Mouse (Mus musculus) spleen, adult 12 weeks (tissue): ENCODE results near the gene Lrpprc.
"Not testable (repeated sequence)": the region's sequence is repeated elsewhere in the genome, so short reads cannot be mapped to it uniquely, and the experiment has no call there.

Experiments
- DNase-seq: peaks from one replicate; pipeline ENCODE4 v3.0.0; 2022; ENCODE audit warnings: low spot score

Gene Lrpprc

DNA sequence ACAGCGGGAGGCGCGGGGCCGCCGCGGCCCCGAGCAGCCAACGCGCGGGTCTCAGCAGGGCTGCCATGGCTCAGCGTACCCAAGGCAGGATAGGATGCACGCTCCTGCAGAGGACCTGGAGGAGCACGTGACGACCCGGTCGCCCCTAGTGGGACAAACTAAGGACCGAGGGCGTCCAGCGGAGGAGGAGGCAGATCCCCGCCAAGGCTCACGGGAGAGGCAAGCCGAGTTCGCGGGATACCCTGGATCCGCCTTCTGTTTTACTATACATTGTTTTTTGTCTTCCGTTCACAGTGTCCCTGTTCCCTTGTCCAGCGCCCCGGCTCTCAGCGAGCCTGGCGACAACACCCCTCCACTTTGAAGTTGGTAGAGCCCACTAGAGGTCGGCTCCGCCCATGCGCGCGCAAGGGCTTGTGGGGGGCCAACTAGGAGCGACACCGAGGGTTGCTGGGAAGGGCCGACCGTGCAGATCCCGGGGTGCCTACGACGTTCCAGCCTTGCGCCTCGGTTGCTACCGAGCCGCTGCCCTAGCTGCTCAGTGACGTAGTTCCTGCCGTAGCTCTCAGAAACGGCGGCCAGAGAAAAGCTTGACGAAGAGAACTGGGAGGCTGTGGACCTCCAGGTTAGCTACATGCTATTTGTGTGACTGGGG, at the start of gene Lrpprc:
Gene Lrpprc (minus strand): TSS at position 343 of the 652 bp plus-strand sequence.
- DNase-seq, result peak; percentile 94

- DNase-seq, result peak; percentile 38
Measured at GRCm38 (mm10) chr17:84837780-84838179, 47.2 kb upstream of the Lrpprc start.

GRCm38 (mm10) chr17:84835249-84835648, 44.7 kb upstream of the Lrpprc start:
- DNase-seq, result no peak

DNA sequence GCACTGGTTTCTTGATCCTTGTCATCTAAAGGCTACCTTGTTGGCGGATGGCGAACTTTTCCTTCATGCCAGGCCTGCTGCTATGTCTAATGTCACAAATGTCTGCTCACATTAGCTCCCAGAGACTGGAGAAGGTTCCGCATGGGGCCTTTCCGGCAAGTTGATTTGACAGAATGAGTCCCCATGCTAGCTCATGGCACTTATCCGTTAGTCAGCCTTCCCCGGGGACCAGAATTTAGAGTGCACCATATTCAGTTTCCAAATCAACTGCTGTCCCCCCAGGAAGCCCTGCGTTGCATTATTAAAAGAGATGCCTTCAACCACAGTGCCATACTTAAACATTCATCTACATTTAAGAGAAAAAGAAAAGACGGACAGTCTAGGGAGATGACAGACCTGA, 41.8 kb upstream of the Lrpprc start:
- no peak for DNase-seq

GRCm38 (mm10) chr17:84828301-84828700, 37.7 kb upstream of the Lrpprc start:
- DNase-seq, result no peak

GRCm38 (mm10) chr17:84820603-84821002, 30.0 kb upstream of the Lrpprc start:
- DNase-seq, result no peak

DNA sequence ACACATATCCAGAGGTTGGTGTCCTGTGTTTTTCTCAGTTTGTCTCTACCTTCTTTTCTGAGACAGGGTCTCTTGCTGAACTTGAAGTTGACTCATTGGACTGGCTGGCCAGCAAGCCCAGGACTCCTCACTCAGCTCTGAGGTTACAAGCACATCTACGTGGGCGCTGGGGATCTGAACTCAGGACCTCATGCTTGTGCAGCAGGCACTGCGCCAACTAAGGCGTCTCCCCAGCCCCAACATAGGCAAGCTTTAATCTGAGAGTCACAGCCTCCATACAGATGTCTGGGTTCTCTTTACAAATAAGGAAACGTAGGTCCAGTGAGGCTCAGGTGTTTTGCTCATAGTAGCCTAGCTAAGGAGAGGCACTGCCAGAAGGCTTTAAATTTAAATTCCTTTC, 27.8 kb upstream of the Lrpprc start:
- DNase-seq, result no peak

DNA sequence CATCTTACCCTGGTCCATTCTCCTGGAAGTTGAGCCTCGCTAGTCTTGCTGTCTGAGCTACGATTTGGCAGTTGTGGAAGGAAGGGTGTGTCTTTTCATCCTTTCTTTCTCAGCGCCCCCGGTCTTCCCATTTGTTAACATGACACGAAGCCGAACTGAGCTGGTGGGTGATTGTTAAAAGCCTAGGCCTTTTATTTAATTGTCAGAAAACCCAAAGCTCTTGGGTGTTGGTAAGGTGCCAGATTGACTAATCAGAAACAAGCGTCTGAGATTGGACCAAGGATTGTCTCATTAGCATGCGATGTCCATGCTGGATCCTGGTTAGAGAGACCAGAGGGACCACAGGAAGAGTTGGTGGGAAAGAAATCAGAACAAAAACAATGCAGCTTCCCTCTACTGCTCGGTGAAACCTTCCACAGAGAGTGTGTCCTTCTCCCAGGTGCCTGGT, 25.4 kb upstream of the Lrpprc start:
- DNase-seq, result no peak

DNA sequence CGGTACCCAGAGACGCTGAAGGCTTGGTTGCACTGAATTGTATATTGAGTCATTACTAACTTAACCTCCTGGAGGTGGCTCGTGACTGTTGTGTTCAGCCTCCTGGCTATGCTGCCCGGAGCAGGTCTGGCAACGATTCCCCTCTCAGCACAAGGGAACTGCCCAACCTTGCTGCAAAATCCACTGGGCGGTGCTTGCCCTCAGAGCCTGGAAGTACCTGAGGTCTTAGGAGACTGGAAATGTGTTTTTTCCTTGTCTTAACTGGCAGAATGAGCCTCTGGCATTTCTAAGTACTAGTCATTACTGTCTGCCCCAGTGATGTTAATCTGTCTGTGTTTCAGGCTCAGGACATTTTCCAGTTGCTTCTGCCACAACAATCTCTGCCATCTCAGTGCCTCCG, 24.3 kb upstream of the Lrpprc start:
- no peak for DNase-seq

GRCm38 (mm10) chr17:84814192-84814591, 23.6 kb upstream of the Lrpprc start:
- DNase-seq, result not testable (repeated sequence)

DNA sequence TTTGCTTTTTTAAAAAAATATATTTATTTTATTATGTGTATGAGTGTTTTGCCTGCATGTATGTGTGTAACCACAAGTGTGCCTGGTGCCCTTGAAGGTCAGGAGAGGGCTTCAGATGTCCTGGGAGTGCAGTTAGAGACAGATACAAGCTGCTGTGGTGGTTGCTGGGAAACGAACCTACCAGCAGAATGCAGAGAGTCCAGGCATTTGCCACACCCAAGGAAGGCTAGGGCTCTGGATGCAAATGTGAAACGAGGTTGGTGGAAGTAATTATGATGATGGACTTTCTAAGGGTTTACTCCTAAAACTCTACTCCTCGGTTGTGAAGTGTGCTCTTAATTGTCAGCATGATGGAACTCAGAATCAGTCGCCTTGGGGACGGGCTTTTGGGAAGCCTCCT, 1.4 kb upstream of the Lrpprc start:
- DNase-seq, result no peak

GRCm38 (mm10) chr17:84791156-84791555, 567 bp upstream of the Lrpprc start:
- DNase-seq, result peak; percentile 15

DNA sequence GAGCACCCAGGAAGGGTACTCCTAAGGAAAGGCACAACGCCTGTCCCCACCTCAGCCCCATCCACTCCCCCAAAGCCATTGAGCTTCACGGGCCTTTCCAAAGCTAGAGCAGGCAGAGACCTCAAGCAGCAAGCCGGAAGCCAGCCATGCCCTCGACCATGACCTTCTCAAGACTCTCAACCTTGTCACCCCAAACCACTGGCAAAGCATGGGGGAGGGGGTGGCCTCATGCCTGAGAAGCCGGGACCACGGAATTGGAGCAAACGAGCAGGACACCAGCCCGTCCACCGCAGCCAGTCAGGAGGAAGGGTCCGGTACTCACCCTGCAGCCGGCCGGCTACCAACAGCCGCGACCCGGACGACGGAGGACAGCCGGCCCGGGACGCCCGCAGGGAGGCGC, 546 bp downstream of the Lrpprc start:
- DNase-seq, result no peak

GRCm38 (mm10) chr17:84788376-84789125, 2.0 kb downstream of the Lrpprc start:
- no peak for DNase-seq

DNA sequence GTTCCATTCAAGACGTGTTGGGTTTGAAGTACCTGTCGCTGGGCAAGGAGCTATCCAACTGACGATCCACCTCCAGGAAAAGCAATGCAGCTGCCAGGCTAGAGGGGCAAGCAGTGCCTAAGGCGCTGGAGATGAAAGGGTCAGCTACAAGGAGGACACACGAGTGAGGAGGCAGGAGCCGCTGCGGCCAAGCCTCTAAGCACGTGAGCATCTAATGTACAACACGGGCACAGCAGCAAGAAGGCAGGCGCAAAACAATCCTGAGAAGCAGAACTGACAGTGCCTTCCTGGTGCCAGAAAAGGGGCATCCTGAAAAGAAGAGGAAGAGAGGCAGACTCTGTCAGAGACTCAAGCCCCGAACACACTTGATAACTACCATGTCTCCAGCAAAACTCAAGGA, 3.1 kb downstream of the Lrpprc start:
- DNase-seq, result no peak

GRCm38 (mm10) chr17:84786911-84787310, 3.7 kb downstream of the Lrpprc start:
- no peak for DNase-seq

GRCm38 (mm10) chr17:84785176-84785575, 5.4 kb downstream of the Lrpprc start:
- DNase-seq, result no peak

- DNase-seq, result no peak
Measured at GRCm38 (mm10) chr17:84783491-84783890, 7.1 kb downstream of the Lrpprc start.

DNA sequence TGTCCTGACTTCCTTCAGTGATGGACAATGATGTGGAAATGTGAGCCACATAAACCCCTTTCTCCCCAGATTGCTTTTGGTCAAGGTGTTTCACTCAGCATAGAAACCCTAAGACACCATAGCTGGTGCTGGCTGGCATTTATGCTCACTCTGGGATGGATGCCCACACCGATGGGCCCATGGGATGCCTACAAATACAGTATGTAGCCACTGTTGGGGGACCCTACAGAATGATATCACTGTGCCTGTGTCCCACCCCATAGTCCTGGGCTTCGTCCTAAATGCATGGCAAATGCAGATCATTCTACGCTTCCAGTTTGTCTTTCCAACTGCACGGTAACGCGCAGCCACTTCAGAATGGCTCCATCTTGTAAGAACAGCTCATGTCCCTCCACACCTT, 10.3 kb downstream of the Lrpprc start:
- DNase-seq, result no peak

GRCm38 (mm10) chr17:84778477-84778978, 12.1 kb downstream of the Lrpprc start:
- DNase-seq, result no peak

DNA sequence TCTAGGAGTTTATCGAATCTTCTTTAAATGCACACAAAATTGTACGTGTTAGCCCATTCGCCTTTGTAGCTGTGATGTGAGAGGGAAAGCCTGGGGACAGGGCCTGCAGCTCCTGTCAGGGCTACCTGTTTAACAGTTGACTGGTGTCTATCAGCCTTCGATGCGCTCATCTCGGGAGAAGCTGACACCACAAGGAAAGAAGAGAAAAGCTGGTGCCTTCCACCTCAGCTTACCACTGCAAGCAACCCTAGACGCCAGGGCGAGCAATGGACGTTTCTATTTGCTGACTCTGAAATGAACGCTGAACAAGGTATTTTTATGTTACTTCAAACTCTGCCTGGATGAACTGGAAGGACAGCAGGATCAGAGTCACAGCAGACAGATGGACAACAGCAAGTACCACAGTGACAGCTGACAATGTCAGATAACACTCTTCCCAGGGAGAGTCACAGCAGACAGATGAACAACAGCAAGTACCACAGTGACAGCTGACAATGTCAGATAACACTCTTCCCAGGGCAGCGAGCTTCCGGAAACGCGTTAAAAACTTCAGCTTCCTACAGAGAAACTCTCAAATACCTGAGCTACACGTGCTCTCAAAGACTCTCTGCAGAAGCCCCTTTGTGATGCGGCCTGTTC, 14.1 kb downstream of the Lrpprc start:
- peak; percentile 62 for DNase-seq

DNA sequence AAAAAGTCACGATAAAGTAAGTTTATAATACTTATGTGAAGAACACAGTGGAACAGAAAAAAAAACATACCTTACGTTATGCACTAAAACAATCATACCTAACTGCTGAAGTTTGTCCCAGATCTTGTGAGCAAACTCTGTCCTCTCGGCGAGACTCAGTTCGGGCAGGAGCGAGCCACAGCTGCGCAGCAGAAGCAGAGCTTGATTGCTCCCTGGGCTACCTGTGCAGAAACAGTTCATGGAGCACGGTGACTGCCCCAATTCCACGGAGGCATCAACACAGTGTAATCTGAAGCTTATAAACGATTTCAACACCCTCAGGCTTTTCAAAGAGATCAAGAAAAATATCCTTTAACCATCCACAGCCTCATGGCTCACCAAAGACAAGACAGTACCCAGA, 15.3 kb downstream of the Lrpprc start:
- no peak for DNase-seq

GRCm38 (mm10) chr17:84771882-84772281, 18.7 kb downstream of the Lrpprc start:
- no peak for DNase-seq
